Mouse (Mus musculus): ENCODE data around the gene Clasp2.

- no peak for TF ChIP-seq POLR2A (IDR thresholded peaks at IDR 0.05; ENCODE audit: insufficient read depth, low read depth, low read length)
- TF ChIP-seq CTCF (IDR thresholded peaks at IDR 0.05; ENCODE audit: insufficient read depth, low read depth, low read length), result no peak
Measured at GRCm38 (mm10) chr9:113855441-113855840, 114.2 kb downstream of the Clasp2 start.

Data from olfactory bulb, adult 2 months (tissue).